Mouse (Mus musculus): ENCODE measurements around the gene Phkg1.
"Not testable (repeated sequence)": the region's sequence is repeated elsewhere in the genome, so short reads cannot be mapped to it uniquely, and the experiment has no call there.

Phkg1 gene

GRCm38 (mm10) chr5:129898449-129898848 lies at the start of gene Phkg1:
Phkg1 (minus strand) TSS chr5:129898549.
- no peak for DNase-seq

DNA sequence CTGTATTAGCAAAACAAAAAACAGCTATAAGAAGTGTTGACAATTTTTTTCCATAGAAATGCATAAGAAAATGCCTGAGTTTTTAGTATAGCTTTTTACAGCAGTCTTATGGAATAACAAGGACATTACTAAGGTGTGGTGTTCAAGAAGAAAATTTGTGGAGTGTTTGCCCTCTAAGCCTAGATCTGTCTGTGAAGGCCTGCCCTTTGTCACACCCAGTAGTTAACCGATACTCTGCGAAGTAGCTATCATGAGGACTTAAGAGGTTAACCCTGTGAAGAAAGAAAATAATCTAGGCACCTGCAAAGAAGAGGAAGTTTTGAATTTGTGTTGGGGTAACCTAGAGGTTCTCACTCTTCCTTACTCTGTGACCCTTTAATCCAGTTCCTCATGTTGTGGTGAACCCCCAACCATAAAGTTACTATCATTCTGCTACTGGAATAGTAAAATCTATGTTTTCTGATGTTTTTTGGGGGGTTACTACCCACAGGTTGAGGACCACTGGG lies 49.2 kb upstream of the Phkg1 start:
- no peak for DNase-seq

GRCm38 (mm10) chr5:129943402-129943801 lies 45.1 kb upstream of the Phkg1 start:
- DNase-seq: no peak

- peak; percentile 38 for DNase-seq
Observed at GRCm38 (mm10) chr5:129942073-129942939, 44.0 kb upstream of the Phkg1 start.

DNA sequence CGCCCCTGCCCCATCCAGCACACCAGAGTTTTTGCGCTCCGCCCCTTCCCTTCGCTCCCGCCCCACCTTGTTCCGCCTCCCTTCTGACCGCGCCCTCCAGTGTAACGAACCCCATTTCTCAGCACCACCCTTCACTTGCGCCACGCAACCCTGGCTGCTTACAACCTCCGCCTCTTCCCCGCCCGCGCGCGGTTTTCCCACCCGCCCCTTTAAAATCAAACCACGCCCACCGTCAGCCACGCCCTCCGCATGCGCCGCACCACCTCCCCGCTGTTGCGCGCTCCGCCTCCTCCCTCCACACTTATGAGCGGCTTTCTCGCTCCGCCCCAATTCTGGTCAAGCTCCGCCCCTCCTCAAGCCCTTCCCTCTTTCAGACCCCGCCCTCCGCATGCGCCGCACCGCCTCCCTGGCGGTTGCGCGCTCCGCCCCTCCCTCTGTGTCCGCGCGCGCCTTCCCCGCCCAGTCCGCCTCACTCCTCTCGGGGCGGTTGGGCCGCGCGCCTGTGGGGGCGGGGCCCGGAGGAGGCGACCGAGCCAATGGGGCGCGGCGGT lies 43.2 kb upstream of the Phkg1 start, which contains the start of gene Vkorc1l1:
Vkorc1l1 (plus strand) TSS at position 476 of the 551 bp plus-strand sequence.
- peak; percentile 98 for DNase-seq

GRCm38 (mm10) chr5:129940736-129941494 lies 42.6 kb upstream of the Phkg1 start:
- no peak for DNase-seq

DNA sequence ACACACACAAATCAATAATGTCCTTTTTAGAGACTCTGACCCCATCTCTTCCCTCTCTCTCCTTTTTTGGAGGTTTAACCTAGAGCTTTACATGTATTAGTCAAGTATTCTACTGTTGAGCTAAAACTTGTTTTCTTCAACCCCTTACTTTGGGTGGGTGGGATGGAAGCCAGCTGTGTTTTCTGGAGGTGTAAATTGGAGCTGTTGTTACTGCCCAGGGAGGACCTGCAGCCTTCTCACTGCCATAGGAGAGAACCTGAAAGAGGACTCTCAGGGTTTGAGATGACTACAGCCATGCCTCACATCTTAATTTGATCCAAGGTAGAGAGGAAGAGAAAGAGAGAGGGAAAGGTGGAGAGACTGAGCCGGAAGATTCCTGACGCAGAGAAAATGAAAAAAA lies 41.9 kb upstream of the Phkg1 start:
- DNase-seq: no peak

- DNase-seq: peak; percentile 55
Observed at GRCm38 (mm10) chr5:129936941-129937340, 38.6 kb upstream of the Phkg1 start.

- DNase-seq: no peak
Observed at GRCm38 (mm10) chr5:129929924-129930855, 31.8 kb upstream of the Phkg1 start.

- no peak for DNase-seq
Observed at GRCm38 (mm10) chr5:129925933-129926332, 27.6 kb upstream of the Phkg1 start.

DNA sequence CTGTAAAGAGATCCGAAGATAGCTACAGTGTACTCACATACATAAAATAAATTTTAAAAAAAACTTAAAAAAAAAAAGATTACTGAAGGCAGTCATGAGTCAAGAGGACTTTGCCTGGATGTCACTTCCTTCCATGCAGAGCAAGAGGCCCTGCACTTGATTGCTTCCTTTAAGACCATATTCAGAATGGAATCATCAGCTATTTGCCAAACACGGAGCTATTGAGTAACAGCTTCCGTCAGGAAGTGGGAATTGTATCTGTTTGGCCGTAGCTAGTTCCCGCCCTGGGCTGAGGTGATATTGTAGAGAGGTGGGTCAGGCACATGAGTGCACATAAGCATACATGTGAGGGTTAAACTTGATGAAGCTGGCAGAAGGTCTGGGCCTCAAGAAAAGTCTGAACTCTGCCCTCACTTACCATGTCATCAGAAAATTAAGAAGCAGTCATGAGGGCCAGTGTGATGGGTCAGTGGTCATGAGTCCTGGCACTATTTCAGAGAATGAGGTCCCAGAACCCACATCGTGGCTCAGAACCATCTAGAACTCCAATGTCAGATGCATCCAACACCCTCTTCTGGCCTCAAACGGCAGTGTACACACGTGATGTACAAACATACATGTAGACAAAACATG lies 26.6 kb upstream of the Phkg1 start:
- no peak for DNase-seq

GRCm38 (mm10) chr5:129921972-129922371 lies 23.6 kb upstream of the Phkg1 start:
- no peak for DNase-seq

- no peak for DNase-seq
Observed at GRCm38 (mm10) chr5:129919320-129919719, 21.0 kb upstream of the Phkg1 start.

DNA sequence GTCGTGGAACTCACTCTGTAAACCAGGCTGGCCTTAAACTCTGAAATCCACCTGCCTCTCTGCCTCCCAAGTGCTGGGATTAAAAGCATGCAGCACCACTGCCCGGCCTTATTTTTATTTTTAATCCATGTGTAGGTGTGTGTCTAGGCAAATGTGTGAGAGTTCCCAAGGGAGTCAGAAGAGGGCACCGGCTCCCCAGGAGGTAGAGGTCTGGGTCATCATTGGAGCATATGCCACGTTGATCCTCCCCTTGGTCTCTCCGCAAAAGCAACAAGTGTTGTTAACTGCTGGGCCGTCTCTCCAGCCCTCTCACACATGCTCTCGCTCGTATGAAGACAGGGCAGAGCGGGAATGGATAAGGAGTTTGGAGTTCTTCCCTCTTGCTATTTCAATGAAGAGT lies 20.4 kb upstream of the Phkg1 start:
- DNase-seq: no peak

- no peak for DNase-seq
Observed at GRCm38 (mm10) chr5:129918065-129918651, 19.8 kb upstream of the Phkg1 start.

GRCm38 (mm10) chr5:129915491-129915890 lies 17.1 kb upstream of the Phkg1 start:
- not testable (repeated sequence) for DNase-seq

DNA sequence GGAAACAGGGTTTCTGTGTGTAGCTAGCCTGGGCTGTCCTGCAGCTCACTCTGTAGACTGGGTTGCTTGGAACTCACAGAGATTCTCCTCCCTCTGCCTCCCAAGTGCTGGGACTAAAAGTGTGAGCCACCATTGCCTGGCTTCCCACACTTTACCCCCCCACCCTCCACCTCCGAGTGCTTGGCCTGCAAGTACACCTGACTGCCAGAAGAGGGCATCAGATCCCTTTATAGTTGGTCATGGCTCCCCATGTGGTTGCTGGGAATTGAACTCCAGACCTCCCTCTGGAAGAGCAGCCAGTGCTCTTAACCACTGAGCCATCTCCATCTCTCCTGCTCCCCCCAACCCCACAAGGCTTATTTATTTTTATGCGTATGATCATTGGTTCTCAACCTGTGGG lies 15.7 kb upstream of the Phkg1 start:
- peak; percentile 55 for DNase-seq

GRCm38 (mm10) chr5:129909591-129909990 lies 11.2 kb upstream of the Phkg1 start:
- DNase-seq: no peak

GRCm38 (mm10) chr5:129909147-129909546 lies 10.8 kb upstream of the Phkg1 start:
- no peak for DNase-seq

- peak; percentile 95 for DNase-seq
Observed at GRCm38 (mm10) chr5:129908242-129908965, 10.1 kb upstream of the Phkg1 start, which contains the start of gene Nupr1l. Nupr1l (plus strand) TSS chr5:129908540.
